Mouse (Mus musculus): ENCODE results near the gene Ms4a5.
"Not testable (repeated sequence)": the region's sequence is repeated elsewhere in the genome, so short reads cannot be mapped to it uniquely, and the experiment has no call there.

The Ms4a5 gene

DNA sequence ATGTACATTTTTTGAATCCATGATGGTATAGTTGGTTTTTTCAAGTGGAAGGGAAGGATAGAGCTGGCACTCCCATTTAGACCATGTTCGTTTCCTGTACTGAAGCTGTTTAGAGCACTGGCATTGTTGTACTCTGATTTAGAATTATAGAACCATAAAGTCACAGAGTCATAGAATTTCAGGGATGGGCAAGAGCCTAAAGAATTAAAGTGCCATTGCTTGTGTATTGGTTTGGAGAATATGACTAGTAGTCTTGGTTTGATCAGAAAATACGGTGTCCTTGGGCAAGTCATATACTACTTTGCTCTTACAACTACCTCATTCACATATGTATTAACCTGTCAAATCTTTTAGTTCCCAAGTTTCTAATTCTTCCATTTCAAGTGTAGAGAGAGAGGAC is at the start of gene Ms4a5:
Gene Ms4a5, minus strand, starts transcription at position 101 of the 400 bp plus-strand sequence.
- DNase-seq = no peak

DNA sequence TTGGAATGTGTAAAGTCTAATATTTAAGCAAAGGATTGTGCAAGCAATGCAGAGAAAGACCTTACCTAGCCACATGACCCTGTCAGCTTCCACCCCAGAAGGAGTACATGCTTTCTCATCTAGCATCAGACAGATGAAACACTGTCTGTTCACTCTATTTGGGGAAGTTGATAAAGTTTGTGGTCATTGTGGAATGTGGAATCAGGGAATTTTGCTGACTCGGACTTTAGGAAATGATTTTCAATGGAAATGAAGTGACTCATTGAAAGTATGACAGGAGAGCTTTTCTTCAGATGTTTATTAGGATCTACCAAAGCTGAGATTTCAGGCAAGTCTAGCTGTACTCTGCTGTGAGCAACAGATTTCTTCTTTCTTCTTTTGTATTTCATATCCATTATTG is 37.5 kb upstream of the Ms4a5 start:
- no peak for DNase-seq

DNA sequence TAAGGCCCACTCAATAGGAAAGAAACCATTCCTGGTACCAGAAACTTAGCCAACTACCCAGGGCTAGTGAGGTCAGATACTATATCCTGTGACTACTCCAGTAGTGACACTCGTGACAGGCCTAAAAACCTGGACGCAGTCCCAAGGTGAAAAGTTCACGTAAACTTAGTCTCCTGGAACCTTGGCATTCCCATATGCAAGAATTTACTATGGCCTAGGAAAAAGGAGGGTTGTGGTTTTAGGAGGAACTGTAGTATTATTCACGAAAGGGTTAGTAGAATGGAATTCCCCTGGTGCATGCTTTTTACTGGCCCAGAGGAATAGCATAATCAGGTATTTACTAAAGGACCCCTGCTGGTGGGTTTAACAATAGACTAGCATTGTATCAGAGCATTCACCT is 33.1 kb upstream of the Ms4a5 start:
- DNase-seq = no peak

DNA sequence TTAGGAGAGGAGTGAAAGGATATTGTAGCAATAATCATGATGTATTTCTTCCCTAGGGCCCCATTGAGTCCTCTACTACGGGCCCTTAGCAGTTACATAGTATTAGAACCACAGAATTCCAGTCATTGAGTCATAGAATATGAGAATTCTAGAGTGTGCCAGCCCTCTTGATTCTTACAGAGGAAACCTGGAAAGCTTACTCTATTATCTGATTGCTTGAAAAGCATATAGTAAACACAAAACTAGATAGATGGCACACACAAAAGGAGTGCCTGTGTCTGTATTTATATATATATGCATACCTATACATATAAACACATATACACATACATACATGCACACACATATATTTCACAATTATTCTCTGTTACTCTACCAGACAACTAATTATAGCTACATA is 30.7 kb upstream of the Ms4a5 start, which contains the start of gene Ms4a14:
Gene Ms4a14, minus strand, starts transcription at position 101 of the 400 bp plus-strand sequence.
- DNase-seq = no peak

DNA sequence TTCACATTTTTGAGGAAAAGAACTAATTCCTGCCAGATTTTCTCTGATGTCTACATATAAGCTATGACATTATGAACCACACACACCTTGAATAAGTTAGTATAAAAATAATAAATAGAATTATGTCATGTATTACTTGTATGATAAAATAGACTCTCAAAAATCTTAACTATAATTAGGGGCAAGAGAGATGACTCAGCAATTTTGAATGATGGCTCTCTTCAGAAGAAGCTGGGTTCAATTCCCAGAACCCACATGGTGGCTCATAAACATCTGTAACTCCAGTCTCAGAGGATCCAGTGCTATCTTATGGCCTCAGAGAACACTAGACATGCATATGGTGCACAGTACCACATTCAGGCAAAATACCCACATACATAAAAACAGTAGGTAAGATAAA is 25.2 kb upstream of the Ms4a5 start:
- DNase-seq = no peak

DNA sequence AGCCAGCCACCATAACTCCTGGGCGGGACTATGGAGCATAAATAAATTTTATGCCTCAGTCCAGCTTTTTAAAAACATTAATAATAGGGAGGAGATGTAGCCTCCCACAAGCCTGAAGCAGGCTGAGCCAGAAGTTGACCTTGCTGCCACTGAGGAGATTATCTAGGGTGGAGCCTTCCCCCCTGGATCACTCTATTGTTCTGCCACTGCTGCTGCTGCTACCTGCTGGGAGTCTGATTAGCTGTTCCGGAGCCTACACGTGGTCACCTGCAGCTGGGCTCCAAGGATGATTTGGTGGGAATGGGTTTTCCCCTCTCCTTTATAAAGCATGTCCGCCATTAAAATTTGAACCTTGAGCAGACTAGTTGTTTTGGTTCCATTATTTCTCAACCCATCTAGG is 15.9 kb upstream of the Ms4a5 start:
- DNase-seq = not testable (repeated sequence)

DNA sequence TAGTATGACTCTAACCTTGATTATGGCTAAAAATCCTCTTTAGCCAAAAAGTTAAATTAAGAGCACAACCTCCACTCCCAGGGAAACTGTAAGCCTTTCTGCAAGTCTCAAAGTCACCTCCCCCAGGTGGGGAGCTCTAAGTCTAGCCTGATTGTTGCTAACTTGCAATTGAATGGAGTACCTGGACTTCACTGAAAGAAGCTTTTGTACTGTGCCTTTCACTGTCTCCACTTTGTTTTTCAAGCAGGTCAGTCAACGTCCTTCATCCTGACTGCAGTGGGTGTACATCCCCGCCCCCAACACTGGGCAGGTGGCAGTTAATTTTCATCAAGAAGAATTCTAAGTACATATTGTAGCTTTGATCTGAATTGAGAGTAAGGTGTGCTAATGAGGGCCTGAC is 15.3 kb upstream of the Ms4a5 start:
- DNase-seq = no peak

DNA sequence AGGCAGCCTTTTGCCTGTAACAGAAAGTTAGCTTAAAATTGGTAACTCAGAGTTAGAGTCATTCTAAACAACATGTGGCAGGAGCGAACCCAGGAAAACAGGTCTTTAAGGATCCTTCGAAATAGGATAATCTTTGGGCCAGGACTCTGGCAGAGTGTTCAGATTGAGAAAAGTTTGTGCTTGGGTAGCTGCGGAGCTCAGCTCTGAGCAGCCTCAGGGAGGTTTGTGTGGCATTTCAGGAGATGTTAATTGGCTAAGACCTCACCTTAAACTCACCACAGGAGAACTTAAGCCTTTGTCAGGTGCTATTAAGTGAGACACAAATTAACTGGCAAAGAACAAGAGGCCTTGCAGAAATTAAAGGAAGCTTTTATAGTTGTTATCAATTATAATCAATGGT is 9.9 kb upstream of the Ms4a5 start:
- DNase-seq = not testable (repeated sequence)

DNA sequence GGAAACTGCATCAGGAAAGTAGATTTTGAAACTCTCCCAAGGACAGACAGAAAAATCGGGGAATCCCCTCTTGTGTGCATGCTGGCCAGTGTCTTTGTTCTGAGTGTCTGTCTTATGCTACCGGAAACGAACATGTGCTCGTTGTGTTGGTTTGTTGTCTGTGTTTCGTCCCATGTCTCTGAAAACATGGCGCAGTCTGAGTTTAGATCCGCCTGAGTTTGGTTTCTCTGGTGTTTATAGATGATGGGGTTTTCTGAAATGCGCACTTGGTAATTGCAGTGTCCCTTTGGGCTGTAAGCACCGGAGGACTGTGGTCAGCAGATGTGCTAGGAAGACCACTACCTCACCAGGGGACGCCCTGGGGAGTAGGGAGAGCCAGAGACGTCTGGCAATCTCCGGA is 9.3 kb upstream of the Ms4a5 start:
- no peak for DNase-seq

DNA sequence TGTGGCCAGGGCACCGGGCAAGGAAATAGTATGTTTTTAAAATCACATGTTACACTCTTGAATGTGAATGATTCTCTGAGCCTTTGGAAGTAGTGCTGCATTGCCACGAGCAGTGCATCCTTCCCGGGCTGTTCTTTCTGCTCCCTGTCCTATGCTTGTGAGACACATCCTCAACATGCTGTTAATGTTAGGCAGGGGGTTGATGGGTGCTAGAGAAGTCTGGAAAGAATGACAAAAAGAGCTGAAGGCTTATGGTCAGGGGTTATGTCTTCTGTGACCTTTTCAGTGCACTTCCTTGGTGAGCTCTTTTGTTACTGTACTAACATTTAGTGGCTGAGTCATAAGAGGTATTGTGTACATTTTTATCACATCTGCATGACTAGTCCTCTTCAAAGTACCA is 3.5 kb downstream of the Ms4a5 start:
- DNase-seq = no peak

DNA sequence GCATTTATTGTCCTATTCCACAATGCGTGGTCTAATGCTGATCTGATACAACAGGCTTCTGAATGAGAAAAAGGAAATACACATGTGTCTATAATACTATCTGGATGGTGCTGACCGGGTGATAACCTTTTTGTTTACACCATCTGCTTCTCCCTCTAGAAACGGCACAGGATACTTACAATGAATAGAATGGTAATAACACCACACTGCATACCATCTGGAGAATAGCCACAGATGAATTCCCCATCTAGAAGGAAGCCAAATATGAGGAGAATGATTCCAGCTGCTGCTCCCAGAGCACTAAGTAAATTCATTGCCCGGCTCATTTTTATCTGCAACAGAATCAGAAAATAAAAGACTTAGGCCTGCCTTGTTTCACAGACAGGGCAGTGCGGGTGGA is 7.2 kb downstream of the Ms4a5 start:
- DNase-seq = no peak

DNA sequence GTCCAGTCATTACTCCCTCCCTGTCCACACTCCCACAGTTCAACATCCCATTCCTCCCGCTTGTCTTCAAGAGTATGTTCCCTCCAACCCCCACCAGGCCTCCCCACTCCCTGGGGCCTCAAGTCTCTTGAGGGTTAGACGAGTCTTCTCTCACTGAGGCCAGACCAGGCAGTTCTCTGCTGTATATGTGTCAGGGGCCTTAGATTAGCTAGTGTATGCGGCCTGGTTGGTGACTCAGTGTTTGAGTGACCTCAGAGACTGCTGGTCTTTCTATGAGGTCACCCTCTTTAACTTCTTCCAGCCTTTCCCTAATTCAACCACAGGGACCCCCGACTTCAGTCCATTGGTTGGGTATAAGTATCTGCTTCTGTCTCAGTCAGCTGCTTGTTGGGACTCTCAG is 16.7 kb downstream of the Ms4a5 start:
- no peak for DNase-seq

DNA sequence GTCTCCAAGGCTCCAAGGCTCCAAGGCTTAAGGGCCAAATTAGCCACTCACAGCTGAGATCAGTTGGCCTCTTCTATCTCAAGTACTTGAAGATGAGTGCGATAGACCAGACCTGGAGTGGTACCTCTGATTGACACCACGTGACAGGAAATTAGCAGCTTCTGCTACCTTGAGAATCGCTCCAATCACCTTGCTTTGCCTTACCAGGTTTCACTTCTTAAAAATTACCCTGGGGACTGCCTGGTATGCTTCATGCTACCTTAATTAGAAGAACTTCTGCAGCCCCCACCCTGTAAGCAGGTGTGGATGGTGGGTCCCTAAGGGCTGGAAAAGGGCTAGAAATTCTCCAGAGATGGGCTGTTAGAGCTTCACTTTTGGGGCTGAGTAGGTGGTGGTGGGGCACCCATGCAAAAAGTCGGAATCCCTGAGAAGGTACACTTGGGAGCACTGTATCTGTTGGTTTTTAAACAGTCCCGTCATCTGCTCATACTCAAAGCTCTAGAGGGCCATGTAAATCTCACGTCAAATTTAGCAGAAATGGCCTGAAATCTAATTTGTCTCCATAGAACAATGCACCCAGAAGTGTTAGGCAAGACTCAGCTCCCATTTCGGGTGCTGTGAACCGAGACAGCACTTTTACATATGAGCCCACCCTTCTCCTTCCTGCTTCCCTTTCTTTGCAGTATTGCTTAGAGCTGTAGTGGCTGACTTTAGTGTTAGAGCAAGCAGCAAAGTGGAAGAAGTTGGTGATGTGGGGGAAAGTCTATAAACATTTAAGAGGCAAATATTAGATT is 17.4 kb downstream of the Ms4a5 start, which contains the start of gene Ms4a1:
Gene Ms4a1, minus strand, starts transcription at position 190 of the 794 bp plus-strand sequence.
- DNase-seq = no peak

DNA sequence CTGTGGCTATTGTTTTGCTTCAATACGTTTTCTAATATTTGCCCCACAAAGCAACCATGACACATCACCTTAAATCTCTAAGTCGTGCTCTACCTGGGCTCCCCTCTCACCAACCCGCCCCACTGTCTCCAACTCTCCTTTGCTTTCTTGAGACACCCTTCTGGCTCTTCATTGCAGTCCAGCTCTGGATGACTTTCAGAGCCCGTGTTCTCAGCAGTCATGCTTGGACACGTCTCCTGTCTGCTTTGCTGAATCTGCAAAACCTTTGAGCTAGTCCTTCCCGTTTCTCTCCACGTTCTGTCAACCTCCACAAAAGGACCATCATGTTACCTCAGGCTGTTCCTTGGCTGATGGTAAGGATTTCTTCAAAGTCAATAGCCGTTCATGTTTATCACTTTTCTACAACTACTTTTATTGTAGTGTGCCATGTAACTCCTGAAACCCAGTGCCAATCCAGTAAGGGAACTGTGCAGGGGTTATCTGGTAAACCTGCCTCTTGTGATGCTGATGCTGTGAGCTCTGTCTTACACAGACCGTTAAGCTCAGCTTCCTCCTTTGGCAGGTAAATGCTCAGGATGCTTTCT is 19.0 kb downstream of the Ms4a5 start:
- DNase-seq = no peak

DNA sequence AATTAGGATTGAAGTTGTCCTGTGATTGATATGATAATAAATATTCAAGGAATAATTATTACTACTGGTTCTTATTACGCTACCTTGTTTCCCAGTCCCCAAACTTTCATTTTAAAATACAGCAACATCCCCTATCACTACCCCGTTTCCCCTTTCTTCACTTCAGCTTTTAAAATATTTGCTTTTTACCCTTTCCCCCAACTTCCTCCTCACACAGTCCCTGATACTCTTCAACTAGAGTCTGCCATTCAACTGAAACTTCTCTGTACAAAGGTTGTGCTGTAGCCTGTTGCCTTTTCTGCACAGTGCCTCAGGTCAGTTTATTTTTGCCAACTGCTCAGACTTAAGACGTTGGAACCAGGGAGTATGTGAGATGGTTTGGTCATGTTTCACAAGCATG is 20.1 kb downstream of the Ms4a5 start:
- DNase-seq = no peak

DNA sequence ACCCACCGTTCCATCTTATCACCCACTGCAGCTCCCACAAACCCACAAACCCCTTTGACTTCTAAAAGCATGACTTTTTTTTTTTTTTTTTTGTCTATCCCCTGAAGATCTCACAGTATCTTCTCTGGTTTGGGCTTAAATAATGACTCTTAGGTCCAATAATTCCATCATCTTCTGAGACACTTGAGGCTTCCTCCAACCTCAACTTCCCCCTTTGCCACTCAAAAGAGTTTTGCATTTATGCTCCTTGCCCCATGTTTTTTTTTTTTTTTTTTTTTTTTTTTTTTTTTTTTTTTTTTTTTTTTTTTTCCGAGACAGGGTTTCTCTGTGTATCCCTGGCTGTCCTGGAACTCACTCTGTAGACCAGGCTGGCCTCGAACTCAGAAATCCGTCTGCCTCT is 20.7 kb downstream of the Ms4a5 start:
- DNase-seq = not testable (repeated sequence)

DNA sequence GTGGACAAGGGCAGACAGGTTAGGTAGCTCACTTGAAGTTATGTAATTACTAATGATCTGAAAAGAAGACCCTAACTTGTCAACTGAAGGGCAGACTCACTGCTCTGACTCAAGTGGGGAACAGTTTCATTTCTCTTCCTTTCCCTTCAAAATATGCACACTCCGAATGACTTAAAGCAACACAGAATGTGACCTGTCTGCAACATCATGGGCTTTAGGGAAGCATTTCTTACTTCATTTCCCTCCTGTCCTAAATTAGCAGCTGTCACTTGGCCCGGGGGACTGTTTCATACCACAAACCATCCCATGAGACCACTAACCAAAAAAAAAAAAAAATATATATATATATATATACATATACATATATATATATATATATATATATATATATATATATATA is 22.2 kb downstream of the Ms4a5 start:
- no peak for DNase-seq

DNA sequence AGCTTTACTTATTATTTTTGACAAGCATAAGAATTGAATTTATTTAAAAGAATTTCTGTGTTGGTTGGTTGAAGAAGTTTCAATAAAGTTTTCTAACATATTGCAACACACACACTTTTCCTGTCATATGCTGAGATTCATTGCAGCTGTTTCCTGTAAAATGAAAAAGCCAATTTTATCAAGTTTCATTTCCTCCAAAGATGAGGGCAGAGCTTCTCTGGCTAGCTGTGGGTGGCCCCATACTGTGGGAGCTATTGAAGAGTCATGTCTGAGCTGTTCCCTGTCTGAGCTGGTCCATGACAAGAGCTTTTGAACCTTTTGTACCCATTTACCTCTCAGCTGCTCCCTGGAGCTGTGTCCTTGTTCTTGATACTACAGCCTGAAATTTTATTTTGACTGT is 39.4 kb downstream of the Ms4a5 start:
- peak; percentile 9 to 14 for DNase-seq

DNA sequence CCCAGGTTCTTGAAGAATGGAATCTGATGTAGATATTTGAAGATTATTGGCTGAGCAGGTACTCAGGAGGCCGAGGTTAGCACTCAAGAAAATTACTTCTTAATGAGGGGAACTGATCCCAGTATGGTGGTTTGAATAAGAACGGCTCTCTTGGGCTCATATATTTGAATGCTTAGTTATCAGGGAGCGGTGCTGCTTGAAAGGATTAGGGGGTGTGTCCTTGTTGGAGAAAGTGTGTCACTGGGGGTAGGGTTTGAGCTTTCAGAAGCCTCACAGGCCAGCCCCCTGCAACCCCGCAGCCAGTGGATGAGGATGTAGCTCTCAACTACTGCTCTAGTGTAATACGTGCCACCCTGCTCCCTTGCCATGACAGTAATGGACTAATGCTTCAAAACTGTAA is 41.1 kb downstream of the Ms4a5 start:
- no peak for DNase-seq

DNA sequence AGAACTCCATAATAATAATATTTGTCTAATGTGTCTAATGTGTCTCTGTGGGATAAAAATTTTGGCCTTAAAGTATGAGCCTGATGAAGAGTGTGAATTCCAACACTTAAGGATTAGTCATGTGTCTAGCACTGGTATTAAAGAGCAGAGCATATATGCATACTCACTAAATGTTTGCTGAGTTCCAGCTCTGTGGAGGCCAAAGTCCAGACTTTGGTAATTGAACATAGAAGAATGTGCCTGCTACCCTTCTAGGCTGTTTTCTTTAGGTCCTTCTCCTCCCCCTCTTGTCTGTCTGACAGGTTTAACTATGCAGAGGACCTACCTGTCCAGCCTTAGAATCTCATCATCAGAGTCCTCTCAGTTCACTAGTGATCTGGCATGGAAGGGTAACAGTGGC is 47.9 kb downstream of the Ms4a5 start:
- DNase-seq = no peak

DNA sequence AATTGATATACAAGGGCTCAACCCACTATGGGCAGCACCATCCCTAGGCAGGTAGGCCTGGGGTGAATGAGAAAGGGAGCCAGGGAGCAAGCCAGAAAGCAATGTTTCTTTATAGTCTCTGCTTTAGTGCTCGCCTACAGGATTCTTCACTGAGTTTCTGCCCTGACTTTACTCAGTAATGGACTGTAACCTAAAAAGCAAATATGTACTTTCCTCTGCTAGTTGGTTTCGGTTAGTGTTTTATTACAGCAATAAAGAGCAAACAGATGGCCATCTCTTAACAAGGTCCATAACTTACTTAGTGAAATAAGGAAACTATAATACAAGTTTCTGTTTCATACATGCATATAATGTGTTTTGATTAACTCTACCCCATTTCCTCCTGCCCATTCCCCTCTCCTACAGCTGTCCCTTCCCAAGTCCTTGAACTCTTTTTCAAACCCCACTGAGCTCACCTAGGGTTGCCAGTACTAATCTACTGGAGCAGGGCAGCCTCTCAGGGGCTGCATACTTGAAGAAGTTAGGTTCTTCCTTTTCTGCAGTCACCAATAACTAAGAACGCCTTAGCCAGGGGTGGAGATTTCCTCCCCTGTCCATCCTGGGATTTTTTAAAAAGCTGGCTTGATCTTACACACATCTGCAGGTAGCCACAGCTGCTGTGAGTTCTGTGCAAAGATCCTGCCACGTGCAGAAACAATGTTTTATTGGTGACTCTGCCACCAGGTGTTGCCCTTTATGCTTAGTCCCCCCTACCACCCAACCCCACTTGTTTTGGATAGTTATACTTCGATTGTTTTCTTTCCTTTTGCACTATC is 48.5 kb downstream of the Ms4a5 start:
- no peak for DNase-seq

DNA sequence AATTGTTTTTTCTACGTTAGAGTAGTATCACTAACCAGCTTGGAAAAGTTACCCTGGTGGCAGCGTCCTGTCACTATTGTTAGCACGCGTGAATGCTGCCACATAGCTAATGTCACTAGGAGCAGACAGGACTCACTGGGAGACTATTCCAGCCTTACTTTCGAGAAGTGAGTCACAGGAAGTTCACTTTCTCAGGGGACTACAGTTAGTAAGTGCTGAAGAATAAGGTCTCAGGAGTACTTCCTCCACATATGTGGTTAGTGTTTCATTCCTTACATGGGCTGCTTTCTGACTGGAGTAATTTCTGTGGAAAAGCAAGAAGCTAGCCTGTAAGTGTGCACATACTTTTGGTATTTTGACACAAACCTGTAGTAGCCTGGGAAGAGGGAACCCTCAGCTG is 49.4 kb downstream of the Ms4a5 start:
- no peak for DNase-seq

DNA sequence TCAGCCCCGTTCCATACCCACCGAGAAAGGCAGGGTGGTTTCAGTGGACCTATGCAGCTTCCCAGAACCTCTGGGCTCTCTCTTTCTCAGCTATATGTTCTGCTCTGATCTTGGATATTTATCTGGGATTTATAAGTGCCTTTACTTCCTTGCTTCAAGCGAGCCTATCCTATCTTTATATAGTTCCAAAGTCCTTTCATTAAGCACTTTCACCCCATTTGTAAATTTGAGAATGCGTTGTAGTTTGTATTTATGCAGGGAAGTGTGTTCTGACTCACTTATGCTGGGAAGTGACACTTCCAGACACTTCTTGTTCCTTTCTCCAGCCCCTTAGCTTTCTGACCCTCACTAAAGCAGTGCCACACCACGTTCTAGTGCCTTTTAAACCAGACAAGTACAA is 51.3 kb downstream of the Ms4a5 start, which contains the start of gene Ms4a12:
Gene Ms4a12, minus strand, starts transcription at position 101 of the 400 bp plus-strand sequence.
- no peak for DNase-seq

Measured in lung, adult 18-20 months (tissue).